Mouse (Mus musculus) intestine, postnatal 0 days (tissue): ENCODE data around the gene Kazn. TPM values are rescaled to one million over a fixed set of nuclear protein-coding genes. Genes with fewer than 3 reads are reported as not detected.
A peak's percentile ranks its signal among the peaks of the same experiment; 100 is the strongest.

Experiments used
- ATAC-seq: fragments of 200-750 bp; cut with Nextera tagmentation; 2 replicates; pipeline ENCODE4 v1.8.0; 2017; ENCODE audit warnings: mild to moderate bottlenecking, moderate TSS enrichment, moderate library complexity
- H3K27ac ChIP-seq: fragments of 300-500 bp; sonication (generic); 2 replicates; pipeline ENCODE4 v1.5.1; 2014; ENCODE audit warnings: mild to moderate bottlenecking, low read depth, low read length, moderate library complexity
- H3K27me3 ChIP-seq: fragments of 300-500 bp; sonication (generic); replicated peaks from 2 replicates; pipeline ENCODE4 v1.6.1; 2014; ENCODE audit warnings: low read length, mixed read lengths; ENCODE audit not compliant: control insufficient read depth, insufficient read depth
- H3K36me3 ChIP-seq: fragments of 300-500 bp; sonication (generic); 2 replicates; pipeline ENCODE4 v1.6.1; 2014; ENCODE audit warnings: mild to moderate bottlenecking, moderate library complexity; ENCODE audit not compliant: control insufficient read depth, insufficient read depth
- H3K4me1 ChIP-seq: fragments of 300-500 bp; sonication (generic); replicated peaks from 2 replicates; pipeline ENCODE4 v1.6.1; 2014; ENCODE audit warnings: antibody characterized with exemption, low read length, mixed read lengths; ENCODE audit not compliant: control insufficient read depth, insufficient read depth
- H3K4me2 ChIP-seq: fragments of 300-500 bp; sonication (generic); replicated peaks from 2 replicates; pipeline ENCODE4 v1.6.1; 2014; ENCODE audit warnings: low read depth, mild to moderate bottlenecking, moderate library complexity
- H3K4me3 ChIP-seq: fragments of 300-500 bp; sonication (generic); 2 replicates; pipeline ENCODE4 v1.5.1; 2014; ENCODE audit warnings: low read depth, low read length
- H3K9ac ChIP-seq: fragments of 300-500 bp; sonication (generic); 2 replicates; pipeline ENCODE4 v1.6.1; 2014; ENCODE audit warnings: mild to moderate bottlenecking, low read depth, low read length
- H3K9me3 ChIP-seq: fragments of 300-500 bp; sonication (generic); 2 replicates; pipeline ENCODE4 v1.6.1; 2016; ENCODE audit warnings: mixed run types; ENCODE audit not compliant: control insufficient read depth
- CTCF ChIP-seq: sonication (generic); IDR thresholded peaks from 2 replicates; pipeline ENCODE4 v1.5.1; 2016; ENCODE audit warnings: low read depth, mild to moderate bottlenecking, control low read depth, antibody characterized with exemption, moderate library complexity
- WGBS: fragments of 180-500 bp; shearing (Covaris S2); extraction: QIAGEN DNeasy Blood & Tissue Kit; methylation state at CpG from one replicate; pipeline ENCODE4 v1.1.7; 2014; 5-methylcytosine and 5-hydroxymethylcytosine counted together
- polyA plus RNA-seq: library from polyadenylated mRNA; unstranded; fragments of >200 nt; fragmentation: Nextera tagmentation; extraction: Ambion mirVana; gene quantifications from 2 replicates; pipeline ENCODE4 v1.2.1, GENCODE M21; 2015

The Kazn gene
- polyA plus RNA-seq, 1 experiment from 2014 or later: 17.5 TPM

DNA sequence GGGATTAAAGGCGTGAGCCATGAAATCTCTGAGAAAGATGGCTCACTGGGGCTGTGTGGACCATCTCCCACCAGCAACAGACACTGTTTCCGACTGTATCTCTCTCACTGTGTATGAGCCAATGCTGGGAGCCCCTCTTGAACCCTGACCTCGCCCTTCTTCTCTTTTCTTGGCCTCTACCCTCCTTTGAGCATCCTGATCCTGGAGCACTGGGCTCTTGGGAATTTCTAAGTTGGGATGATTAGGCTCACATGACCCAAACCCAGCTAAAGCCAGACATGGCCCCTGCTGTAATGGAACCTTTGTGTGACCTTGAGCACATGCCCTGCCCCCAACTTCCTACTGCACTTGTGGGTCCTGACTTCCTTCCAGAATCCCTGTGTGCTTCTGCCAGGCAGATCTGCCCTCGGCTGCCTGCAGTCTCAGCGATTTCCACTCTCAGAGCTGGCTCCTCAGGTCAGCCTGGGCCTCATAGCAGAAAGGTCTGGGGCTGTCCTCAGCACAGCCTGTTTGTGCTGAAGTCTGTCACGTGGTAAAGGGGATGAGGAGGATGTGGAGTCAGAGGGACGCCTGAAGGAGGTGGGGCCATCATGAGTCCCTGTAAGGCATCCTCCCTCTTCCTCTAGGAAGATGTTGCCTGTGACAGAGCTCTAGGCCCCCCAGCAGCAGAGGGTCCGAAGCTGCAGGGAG, 86.3 kb downstream of the Kazn start:
- Histone ChIP-seq H3K4me3 (no peak overlapping the region), H3K4me2 (no peak overlapping the region), H3K4me1 (no peaks in the 10 kb centered on the region), H3K36me3 (peaks cover 45% of the 10 kb centered on the region), H3K27me3 (no peaks in the 10 kb centered on the region), H3K9me3 (no peaks in the 10 kb centered on the region), H3K27ac (no peak overlapping the region), H3K9ac (no peak overlapping the region)
- no peak for TF ChIP-seq CTCF
- no peak for ATAC-seq
- WGBS: 61% methylated on average over 8 of the region's 8 CpGs

DNA sequence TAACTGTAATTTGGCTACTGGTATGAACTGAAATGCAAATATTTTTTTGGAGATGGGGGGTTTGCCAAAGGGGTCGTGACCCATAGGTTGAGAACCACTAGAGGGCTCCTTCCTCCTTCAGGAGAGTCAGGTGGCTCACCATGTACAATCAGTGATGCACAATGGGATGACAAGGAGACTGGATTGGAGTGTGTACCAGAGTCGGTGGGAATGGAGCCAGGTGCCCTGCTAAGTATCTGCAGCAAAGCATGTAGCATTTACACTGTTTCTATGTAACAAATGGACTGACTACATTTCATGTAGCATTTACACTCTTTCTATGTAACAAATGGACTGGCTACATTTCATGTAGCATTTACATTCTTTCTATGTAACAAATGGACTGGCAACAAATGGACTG, 89.1 kb downstream of the Kazn start:
- TF ChIP-seq CTCF: peak; percentile 21; the same call in 1 of the 2 replicates
- no peak overlapping the region for H3K4me3 ChIP-seq
- ATAC-seq: no peak
- no peaks in the 10 kb centered on the region for H3K4me1 ChIP-seq
- 67% methylated on average over 2 of the region's 2 CpGs for WGBS
- peaks cover 51% of the 10 kb centered on the region for H3K36me3 ChIP-seq
- no peak overlapping the region for H3K9ac ChIP-seq
- H3K9me3 ChIP-seq: no peaks in the 10 kb centered on the region
- H3K27ac ChIP-seq: no peak overlapping the region
- H3K27me3 ChIP-seq: no peaks in the 10 kb centered on the region
- H3K4me2 ChIP-seq: no peak overlapping the region

- no peak for ATAC-seq
- peak; percentile 64 for TF ChIP-seq CTCF
- 65% methylated on average over 9 of the region's 9 CpGs for WGBS
- no peak overlapping the region for H3K4me3 ChIP-seq
- no peak overlapping the region for H3K27ac ChIP-seq
- H3K27me3 ChIP-seq: no peaks in the 10 kb centered on the region
- H3K9ac ChIP-seq: no peak overlapping the region
- H3K4me1 ChIP-seq: no peaks in the 10 kb centered on the region
- H3K4me2 ChIP-seq: no peak overlapping the region
- H3K9me3 ChIP-seq: no peaks in the 10 kb centered on the region
- peaks cover 54% of the 10 kb centered on the region for H3K36me3 ChIP-seq
Measured at GRCm38 (mm10) chr4:142149202-142149601, 90.0 kb downstream of the Kazn start.

DNA sequence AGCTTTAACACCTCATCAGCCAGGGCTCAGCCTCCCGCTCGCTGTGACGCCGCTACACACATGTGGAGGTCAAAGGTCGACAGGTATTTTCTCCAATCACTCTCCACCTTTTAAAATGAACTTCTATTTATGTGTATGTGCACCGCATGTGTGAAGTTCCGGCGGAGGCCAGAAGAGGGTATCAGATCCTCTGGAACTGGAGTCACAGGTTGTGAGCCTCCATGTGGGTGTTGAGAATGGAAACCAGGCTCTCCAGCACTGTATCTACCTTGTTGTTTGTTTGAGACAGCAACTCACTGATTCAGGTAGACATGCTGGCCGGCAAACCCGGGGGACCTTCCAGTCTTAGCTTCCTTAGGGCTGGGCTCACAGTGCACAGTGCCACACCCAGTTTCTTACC, 91.5 kb downstream of the Kazn start:
- no peak for TF ChIP-seq CTCF
- Histone ChIP-seq H3K4me2 (no peak overlapping the region), H3K4me1 (no peaks in the 10 kb centered on the region), H3K9ac (no peak overlapping the region), H3K9me3 (no peaks in the 10 kb centered on the region), H3K36me3 (peaks cover 61% of the 10 kb centered on the region), H3K27ac (no peak overlapping the region), H3K4me3 (no peak overlapping the region), H3K27me3 (no peaks in the 10 kb centered on the region)
- no peak for ATAC-seq
- 97% methylated on average over 10 of the region's 10 CpGs for WGBS

GRCm38 (mm10) chr4:142144096-142144495, 95.1 kb downstream of the Kazn start:
- Histone ChIP-seq H3K4me1 (no peaks in the 10 kb centered on the region), H3K27ac (no peak overlapping the region), H3K36me3 (peaks cover 55% of the 10 kb centered on the region), H3K27me3 (no peaks in the 10 kb centered on the region), H3K9ac (no peak overlapping the region), H3K4me2 (no peak overlapping the region), H3K4me3 (no peak overlapping the region), H3K9me3 (no peaks in the 10 kb centered on the region)
- WGBS: 45% methylated on average over 5 of the region's 5 CpGs
- ATAC-seq: no peak
- TF ChIP-seq CTCF: peak; percentile 74

- no peak overlapping the region for H3K9ac ChIP-seq
- H3K4me3 ChIP-seq: no peak overlapping the region
- no peaks in the 10 kb centered on the region for H3K27me3 ChIP-seq
- no peak overlapping the region for H3K27ac ChIP-seq
- H3K9me3 ChIP-seq: no peaks in the 10 kb centered on the region
- H3K36me3 ChIP-seq: peaks cover 47% of the 10 kb centered on the region
- WGBS: 90% methylated on average over 6 of the region's 6 CpGs
- ATAC-seq: no peak
- H3K4me2 ChIP-seq: no peak overlapping the region
- H3K4me1 ChIP-seq: no peaks in the 10 kb centered on the region
- TF ChIP-seq CTCF: no peak
Measured at GRCm38 (mm10) chr4:142143290-142143689, 95.9 kb downstream of the Kazn start.
